Mouse (Mus musculus): ENCODE data around the gene Tfap2a. TPM values are rescaled to one million over a fixed set of nuclear protein-coding genes. Genes with fewer than 3 reads are reported as not detected.

The Tfap2a gene
- polyA plus RNA-seq, 1 experiment from 2014 or later = 0.07 TPM

DNA sequence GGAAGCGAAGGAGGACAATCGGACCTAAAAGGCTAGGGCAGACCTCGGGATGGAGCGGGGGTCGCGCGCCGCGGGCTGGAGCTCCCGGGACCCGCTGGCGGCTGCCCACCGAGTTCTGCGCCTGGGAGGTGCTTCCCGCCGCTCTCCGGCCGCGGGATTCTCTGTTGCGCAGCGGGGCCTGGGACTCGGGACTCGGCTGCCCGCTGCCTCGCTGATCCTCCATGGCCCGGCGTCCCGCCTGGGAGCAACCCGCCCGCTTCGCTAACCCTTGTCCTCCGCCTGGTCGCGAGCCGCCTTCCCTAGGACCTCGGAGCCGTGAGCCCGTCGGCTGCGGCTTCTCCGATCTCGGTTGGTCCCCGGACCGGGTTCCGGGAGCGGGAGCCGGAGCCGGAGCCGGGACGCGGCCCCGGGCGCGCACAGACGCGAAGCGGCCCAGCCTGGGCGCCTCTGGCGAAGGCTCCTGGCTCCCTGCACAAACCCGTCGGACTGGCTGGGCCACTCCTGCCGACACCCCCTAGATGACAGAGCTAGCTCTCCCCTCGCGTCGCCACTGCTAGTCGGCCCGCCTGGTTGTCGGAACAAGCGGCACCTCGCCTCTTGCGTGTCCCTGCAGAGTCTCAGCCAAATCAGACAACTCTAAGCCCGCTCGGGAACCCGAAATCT is 6.9 kb downstream of the Tfap2a start:
- under 1% methylated on average over 59 of the region's 74 CpGs for WGBS
- H3K4me3 ChIP-seq (ENCODE audit: low read depth, low read length) = peak overlapping the region; percentile 58
- no peaks in the 10 kb centered on the region; the same call in 1 of the 2 replicates for H3K4me1 ChIP-seq (replicated peaks; ENCODE audit: control insufficient read depth, insufficient read depth, low read length)
- peaks cover 90% of the 10 kb centered on the region for H3K27me3 ChIP-seq (replicated peaks; ENCODE audit: control insufficient read depth, insufficient read depth, low read length)
- no peaks in the 10 kb centered on the region for H3K36me3 ChIP-seq (ENCODE audit: control insufficient read depth, insufficient read depth)
- no peak overlapping the region for H3K27ac ChIP-seq (ENCODE audit: low read depth, low read length)
- no peak for TF ChIP-seq CTCF (IDR thresholded peaks at IDR 0.05; ENCODE audit: low read depth)
- peak overlapping the region; percentile 75 for H3K4me2 ChIP-seq (replicated peaks; ENCODE audit: low read depth)
- H3K9me3 ChIP-seq (ENCODE audit: control insufficient read depth) = no peaks in the 10 kb centered on the region
- ATAC-seq = 0 out of 2 replicates have a peak, but pooled peaks have one; percentile 42
- H3K9ac ChIP-seq (ENCODE audit: low read depth, low read length) = no peak overlapping the region

- Histone ChIP-seq H3K4me1 (replicated peaks; ENCODE audit: control insufficient read depth, insufficient read depth, low read length) (no peaks in the 10 kb centered on the region; the same call in 1 of the 2 replicates), H3K27me3 (replicated peaks; ENCODE audit: control insufficient read depth, insufficient read depth, low read length) (peaks cover 90% of the 10 kb centered on the region), H3K4me2 (replicated peaks; ENCODE audit: low read depth) (peak overlapping the region; percentile 75), H3K9ac (ENCODE audit: low read depth, low read length) (no peak overlapping the region), H3K36me3 (ENCODE audit: control insufficient read depth, insufficient read depth) (no peaks in the 10 kb centered on the region), H3K27ac (ENCODE audit: low read depth, low read length) (no peak overlapping the region), H3K9me3 (ENCODE audit: control insufficient read depth) (no peaks in the 10 kb centered on the region), H3K4me3 (ENCODE audit: low read depth, low read length) (peak overlapping the region; percentile 58)
- ATAC-seq = no peak
- WGBS = under 1% methylated on average over 35 of the region's 41 CpGs
- TF ChIP-seq CTCF (IDR thresholded peaks at IDR 0.05; ENCODE audit: low read depth) = no peak
These were observed 7.5 kb downstream of the Tfap2a start for GRCm38 (mm10) chr13:40730651-40731178.

DNA sequence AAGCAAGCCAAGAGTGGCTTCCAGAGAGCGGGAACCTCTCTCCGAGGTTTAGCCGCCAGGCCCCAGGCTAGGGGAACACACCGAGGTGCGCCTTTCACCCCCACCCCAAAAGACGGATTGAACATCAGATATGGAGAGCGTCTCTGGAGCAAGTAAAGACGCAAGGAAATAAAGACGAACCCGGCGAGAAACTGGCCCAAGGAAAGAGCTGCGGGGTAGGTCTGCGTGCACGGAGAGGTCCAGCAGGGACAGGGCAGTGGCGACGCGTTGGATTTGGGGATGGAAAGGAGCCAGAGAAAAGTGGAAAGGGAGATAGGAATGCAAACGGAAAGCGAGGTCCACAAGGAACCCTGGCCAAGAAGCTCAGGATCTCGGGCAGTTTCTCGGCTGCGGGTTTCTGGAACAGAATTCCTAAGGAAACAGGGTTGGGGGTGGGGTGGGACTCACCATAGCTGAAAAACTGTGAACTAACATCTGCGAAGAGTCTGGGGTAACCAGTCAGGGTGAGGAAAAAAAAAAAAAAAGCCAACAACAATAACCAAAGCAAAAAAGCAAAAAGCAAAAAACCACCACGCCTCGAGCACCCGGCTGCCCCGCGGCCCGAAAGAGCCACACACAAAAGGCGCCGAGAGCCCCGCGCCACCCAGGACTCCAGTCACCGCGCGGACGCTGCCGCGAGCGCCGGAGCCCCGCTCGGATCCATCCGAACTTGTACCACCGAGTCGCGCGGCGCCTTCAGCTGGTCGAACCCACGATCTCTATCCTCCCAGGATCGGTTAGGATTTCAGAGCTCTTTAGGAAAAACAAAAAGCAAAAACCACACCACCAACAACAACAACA is 8.4 kb downstream of the Tfap2a start:
- Histone ChIP-seq H3K27ac (ENCODE audit: low read depth, low read length) (no peak overlapping the region), H3K4me1 (replicated peaks; ENCODE audit: control insufficient read depth, insufficient read depth, low read length) (no peaks in the 10 kb centered on the region; the same call in 1 of the 2 replicates), H3K4me3 (ENCODE audit: low read depth, low read length) (peak overlapping the region; percentile 58), H3K9ac (ENCODE audit: low read depth, low read length) (no peak overlapping the region), H3K4me2 (replicated peaks; ENCODE audit: low read depth) (peak overlapping the region; percentile 75), H3K36me3 (ENCODE audit: control insufficient read depth, insufficient read depth) (no peaks in the 10 kb centered on the region), H3K27me3 (replicated peaks; ENCODE audit: control insufficient read depth, insufficient read depth, low read length) (peaks cover 92% of the 10 kb centered on the region), H3K9me3 (ENCODE audit: control insufficient read depth) (no peaks in the 10 kb centered on the region)
- no peak for ATAC-seq
- 2% methylated on average over 52 of the region's 52 CpGs for WGBS
- TF ChIP-seq CTCF (IDR thresholded peaks at IDR 0.05; ENCODE audit: low read depth) = no peak

DNA sequence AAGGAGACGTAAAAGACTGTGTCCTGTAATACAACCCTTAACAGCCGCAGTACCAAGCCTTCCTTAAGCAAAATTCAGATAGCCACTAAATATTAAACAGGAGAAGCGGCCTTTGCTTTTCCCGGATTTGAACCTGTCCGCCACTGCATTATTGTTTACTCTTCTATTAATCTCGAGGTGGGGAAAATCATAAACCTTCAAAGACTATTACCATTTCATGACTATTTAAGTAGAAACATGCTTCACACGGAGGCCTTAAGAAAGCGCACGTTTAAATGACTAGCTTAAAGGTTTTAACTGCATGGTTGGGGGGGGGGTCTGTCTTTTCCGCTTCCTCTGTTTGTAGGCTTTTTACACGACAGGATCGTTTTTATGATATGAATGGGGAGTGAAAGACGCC is 9.1 kb downstream of the Tfap2a start:
- Histone ChIP-seq H3K9ac (ENCODE audit: low read depth, low read length) (no peak overlapping the region), H3K4me3 (ENCODE audit: low read depth, low read length) (no peak overlapping the region), H3K27me3 (replicated peaks; ENCODE audit: control insufficient read depth, insufficient read depth, low read length) (peaks cover 92% of the 10 kb centered on the region), H3K36me3 (ENCODE audit: control insufficient read depth, insufficient read depth) (no peaks in the 10 kb centered on the region), H3K4me2 (replicated peaks; ENCODE audit: low read depth) (no peak overlapping the region), H3K4me1 (replicated peaks; ENCODE audit: control insufficient read depth, insufficient read depth, low read length) (no peaks in the 10 kb centered on the region; the same call in 1 of the 2 replicates), H3K27ac (ENCODE audit: low read depth, low read length) (no peak overlapping the region), H3K9me3 (ENCODE audit: control insufficient read depth) (no peaks in the 10 kb centered on the region)
- no peak for ATAC-seq
- WGBS = 3% methylated on average over 13 of the region's 13 CpGs
- no peak for TF ChIP-seq CTCF (IDR thresholded peaks at IDR 0.05; ENCODE audit: low read depth)

DNA sequence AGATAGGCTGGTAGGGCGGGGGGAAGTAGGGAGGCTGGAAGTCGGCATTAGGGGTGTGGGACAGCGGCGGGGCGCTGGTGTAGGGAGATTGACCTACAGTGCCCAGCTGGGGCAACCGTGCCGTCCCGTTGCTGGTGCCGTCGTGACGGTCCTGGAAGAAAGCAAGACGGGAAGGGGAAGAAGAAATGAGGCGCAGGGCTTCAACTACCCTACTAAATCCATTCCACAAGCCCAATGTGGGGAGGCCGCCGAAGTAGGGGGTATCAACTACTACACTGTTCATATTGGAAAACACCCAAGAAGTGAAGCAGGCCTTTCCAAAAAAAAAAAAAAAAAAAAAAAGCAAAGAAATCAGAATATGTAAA is 9.6 kb downstream of the Tfap2a start:
- no peak overlapping the region for H3K27ac ChIP-seq (ENCODE audit: low read depth, low read length)
- 3% methylated on average over 15 of the region's 15 CpGs for WGBS
- no peaks in the 10 kb centered on the region for H3K36me3 ChIP-seq (ENCODE audit: control insufficient read depth, insufficient read depth)
- no peaks in the 10 kb centered on the region; the same call in 1 of the 2 replicates for H3K4me1 ChIP-seq (replicated peaks; ENCODE audit: control insufficient read depth, insufficient read depth, low read length)
- H3K4me3 ChIP-seq (ENCODE audit: low read depth, low read length) = no peak overlapping the region
- H3K9ac ChIP-seq (ENCODE audit: low read depth, low read length) = no peak overlapping the region
- TF ChIP-seq CTCF (IDR thresholded peaks at IDR 0.05; ENCODE audit: low read depth) = no peak
- H3K4me2 ChIP-seq (replicated peaks; ENCODE audit: low read depth) = no peak overlapping the region
- H3K9me3 ChIP-seq (ENCODE audit: control insufficient read depth) = no peaks in the 10 kb centered on the region
- no peak for ATAC-seq
- H3K27me3 ChIP-seq (replicated peaks; ENCODE audit: control insufficient read depth, insufficient read depth, low read length) = peaks cover 92% of the 10 kb centered on the region
